Mouse (Mus musculus) kidney, embryonic 15.5 days (tissue): ENCODE measurements at regions not wholly inside any gene's neighbourhood (a gene's known extent, or its start where the extent isn't known, plus 50 kb on each side); places are given as distances from the start of the nearest gene placed in this dataset.

Source experiments
- ATAC-seq: fragments of 200-750 bp; cut with Nextera tagmentation; replicated peaks from 2 replicates; pipeline ENCODE4 v1.8.0; 2017; ENCODE audit warnings: moderate TSS enrichment; ENCODE audit not compliant: low FRiP score
- H3K27ac ChIP-seq: fragments of 300-500 bp; sonication (generic); 2 replicates; pipeline ENCODE4 v1.5.1; 2015; ENCODE audit warnings: mild to moderate bottlenecking, inconsistent platforms
- H3K27me3 ChIP-seq: fragments of 300-500 bp; sonication (generic); 2 replicates; pipeline ENCODE4 v1.6.1; 2015; ENCODE audit warnings: inconsistent platforms
- H3K36me3 ChIP-seq: fragments of 300-500 bp; sonication (generic); 2 replicates; pipeline ENCODE4 v1.6.1; 2015; ENCODE audit warnings: inconsistent platforms
- H3K4me1 ChIP-seq: fragments of 300-500 bp; sonication (generic); 2 replicates; pipeline ENCODE4 v1.6.1; 2015; ENCODE audit warnings: inconsistent platforms
- H3K4me2 ChIP-seq: fragments of 300-500 bp; sonication (generic); 2 replicates; pipeline ENCODE4 v1.6.1; 2015; ENCODE audit warnings: moderate library complexity, mild to moderate bottlenecking, inconsistent platforms
- H3K4me3 ChIP-seq: fragments of 300-500 bp; sonication (generic); replicated peaks from 2 replicates; pipeline ENCODE4 v1.5.1; 2015; ENCODE audit warnings: mild to moderate bottlenecking, inconsistent platforms
- H3K9ac ChIP-seq: fragments of 300-500 bp; sonication (generic); 2 replicates; pipeline ENCODE4 v1.6.1; 2015; ENCODE audit warnings: mild to moderate bottlenecking, inconsistent platforms
- H3K9me3 ChIP-seq: fragments of 300-500 bp; sonication (generic); replicated peaks from 2 replicates; pipeline ENCODE4 v1.6.1; 2016; ENCODE audit warnings: inconsistent platforms
- WGBS: fragments of 180-500 bp; shearing (Covaris S2); methylation state at CpG from one replicate; pipeline ENCODE4 v1.1.7; 2015; ENCODE audit warnings: mixed read lengths; 5-methylcytosine and 5-hydroxymethylcytosine counted together

DNA sequence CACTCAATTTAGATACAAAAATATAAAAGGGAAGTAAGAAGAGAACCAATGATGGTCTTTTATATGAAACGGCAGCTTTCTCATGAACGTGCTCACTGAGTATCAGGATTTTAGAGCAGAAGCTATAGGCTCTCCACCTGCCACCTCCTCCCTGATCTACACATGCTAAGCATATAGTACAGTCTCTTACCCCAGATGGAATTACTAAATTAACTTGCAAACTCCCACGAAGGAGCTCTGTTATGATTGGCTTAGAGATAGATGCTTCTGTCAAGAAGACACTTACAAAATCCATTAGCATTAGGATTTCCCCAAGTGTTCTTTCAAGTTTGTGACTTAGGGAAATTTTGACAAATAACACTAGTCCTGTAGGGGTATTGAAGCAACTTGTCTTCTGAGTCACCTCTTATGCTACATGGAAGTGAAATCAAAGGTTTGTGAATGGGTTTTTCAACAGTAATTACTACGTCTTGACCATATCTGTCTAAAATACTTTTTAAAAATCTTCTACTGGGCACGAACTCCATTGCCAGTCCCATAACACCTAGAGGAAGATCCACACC, 60.6 kb downstream of the Crygs start:
- no peak for ATAC-seq
- H3K4me2 ChIP-seq = no peak overlapping the region
- no peaks in the 10 kb centered on the region for H3K9me3 ChIP-seq
- no peaks in the 10 kb centered on the region for H3K36me3 ChIP-seq
- 87% methylated on average over 5 of the region's 5 CpGs for WGBS
- H3K4me3 ChIP-seq = no peak overlapping the region
- no peaks in the 10 kb centered on the region for H3K4me1 ChIP-seq
- no peak overlapping the region for H3K27ac ChIP-seq
- no peaks in the 10 kb centered on the region for H3K27me3 ChIP-seq
- no peak overlapping the region for H3K9ac ChIP-seq

DNA sequence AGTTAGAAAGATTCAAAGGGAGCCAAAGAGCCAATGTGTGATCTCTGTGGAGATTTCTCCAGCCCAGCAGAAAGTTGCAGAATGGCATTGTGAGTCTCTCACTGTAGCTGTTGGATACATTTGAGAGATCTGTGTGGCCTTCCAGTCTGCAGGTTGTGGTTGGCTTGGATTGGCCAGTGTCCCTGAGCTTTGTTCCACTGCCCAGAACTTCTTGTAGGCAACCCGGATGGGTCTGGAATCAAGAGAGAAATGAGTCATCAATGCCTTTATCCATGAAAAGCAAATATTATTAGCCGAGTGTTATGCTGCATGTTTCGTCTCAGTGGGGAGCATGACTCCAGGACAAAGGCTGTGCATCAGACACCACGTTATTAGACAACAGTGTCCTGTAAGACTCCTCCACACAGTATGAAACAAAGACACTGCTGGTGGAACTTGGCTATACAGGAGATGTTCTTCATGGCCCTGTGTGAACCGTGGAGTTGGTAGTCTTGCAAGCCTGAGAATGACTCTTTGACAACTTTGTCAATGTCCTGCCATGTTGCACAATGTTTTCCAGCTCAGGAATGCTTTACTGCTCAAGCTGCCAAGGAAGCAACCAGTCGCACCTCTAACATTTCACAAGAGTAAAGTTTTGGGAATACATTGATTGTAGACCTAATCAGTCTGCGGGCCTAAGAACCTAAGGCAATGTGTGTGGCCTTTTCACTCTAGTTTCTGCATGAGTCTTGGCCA, 67.1 kb downstream of the Crygs start:
- Histone ChIP-seq H3K4me3 (no peak overlapping the region), H3K4me2 (no peak overlapping the region), H3K9ac (no peak overlapping the region), H3K36me3 (no peaks in the 10 kb centered on the region), H3K9me3 (no peaks in the 10 kb centered on the region), H3K27me3 (no peaks in the 10 kb centered on the region), H3K27ac (no peak overlapping the region), H3K4me1 (no peaks in the 10 kb centered on the region)
- 88% methylated on average over 7 of the region's 7 CpGs for WGBS
- no peak for ATAC-seq

DNA sequence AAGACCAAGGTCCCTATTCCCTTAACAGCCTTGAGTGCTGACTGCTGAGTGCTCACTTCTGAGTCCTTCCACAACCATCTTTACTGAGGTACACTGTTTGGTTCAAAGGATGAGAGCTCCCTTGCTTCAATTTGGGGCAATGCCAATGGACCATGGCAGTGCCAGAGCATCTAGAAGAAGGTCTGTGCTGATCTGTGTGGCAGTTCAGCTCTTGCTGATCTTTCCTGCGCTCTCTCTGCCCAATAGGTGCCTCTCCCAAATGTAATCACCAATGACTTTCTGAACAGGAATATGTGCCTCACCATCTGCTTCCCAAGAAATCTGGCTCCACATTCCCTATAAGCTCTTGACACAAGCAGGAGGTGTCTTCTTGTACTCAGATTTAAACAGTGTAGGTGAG, 67.9 kb downstream of the Crygs start:
- H3K4me1 ChIP-seq = no peaks in the 10 kb centered on the region
- ATAC-seq = no peak
- WGBS = 93% methylated on average over 1 of the region's 1 CpGs

DNA sequence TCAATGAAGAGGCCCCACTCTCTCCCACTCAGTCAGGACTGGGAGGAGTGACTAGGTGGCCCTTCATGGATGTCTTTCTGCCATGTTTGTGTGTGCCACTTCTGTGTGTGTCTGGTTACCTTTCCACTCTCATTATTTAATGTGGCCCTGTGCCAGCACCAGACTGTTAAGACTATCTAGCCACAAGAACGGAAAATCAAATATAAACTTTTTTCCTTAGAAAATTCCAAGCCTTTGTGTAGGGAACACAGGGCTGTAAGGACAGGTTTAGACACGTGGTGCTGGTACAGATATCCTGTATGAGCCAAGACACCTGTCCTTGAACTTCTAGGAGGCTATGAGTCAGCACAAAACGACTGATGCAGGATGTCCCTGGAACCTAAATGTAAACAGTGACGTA, 69.9 kb downstream of the Crygs start:
- Histone ChIP-seq H3K9me3 (no peaks in the 10 kb centered on the region), H3K27me3 (no peaks in the 10 kb centered on the region), H3K4me1 (no peaks in the 10 kb centered on the region), H3K9ac (no peak overlapping the region), H3K36me3 (no peaks in the 10 kb centered on the region), H3K4me2 (no peak overlapping the region), H3K4me3 (no peak overlapping the region), H3K27ac (no peak overlapping the region)
- no peak for ATAC-seq
- WGBS = 69% methylated on average over 4 of the region's 4 CpGs

More for the DNA sequence above, 67.9 kb downstream of the Crygs start:
- H3K9me3 ChIP-seq = no peaks in the 10 kb centered on the region
- no peaks in the 10 kb centered on the region for H3K36me3 ChIP-seq
- no peak overlapping the region for H3K4me2 ChIP-seq
- H3K27me3 ChIP-seq = no peaks in the 10 kb centered on the region
- H3K9ac ChIP-seq = no peak overlapping the region
- no peak overlapping the region for H3K27ac ChIP-seq
- no peak overlapping the region for H3K4me3 ChIP-seq

DNA sequence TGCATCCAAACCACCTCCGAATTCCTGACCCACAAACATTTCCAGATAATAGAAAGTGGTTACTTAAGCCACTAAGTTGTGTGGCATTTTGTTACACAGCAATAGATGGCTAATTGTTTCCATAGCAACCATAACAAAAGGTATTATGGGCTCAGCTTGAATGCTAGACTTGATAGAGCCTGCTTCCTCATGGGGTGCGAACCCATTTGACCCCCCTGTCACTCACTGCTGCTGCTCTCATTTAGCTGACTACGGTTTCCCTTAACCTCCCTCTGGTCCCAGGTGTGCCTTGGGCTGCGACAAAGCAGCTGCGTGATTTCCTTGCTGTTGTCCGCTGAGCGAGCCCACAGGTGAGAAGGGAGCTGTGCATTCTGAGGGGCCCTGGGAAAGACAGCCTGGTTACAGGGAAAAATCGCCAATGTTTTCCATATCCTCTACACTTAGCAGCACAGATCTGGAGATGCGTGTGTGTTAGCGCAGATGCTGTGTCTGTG, 76.8 kb downstream of the Crygs start:
- H3K36me3 ChIP-seq = no peaks in the 10 kb centered on the region
- ATAC-seq = no peak
- no peak overlapping the region for H3K27ac ChIP-seq
- WGBS = 75% methylated on average over 10 of the region's 10 CpGs
- H3K4me3 ChIP-seq = no peak overlapping the region
- no peak overlapping the region for H3K4me2 ChIP-seq
- H3K9me3 ChIP-seq = no peaks in the 10 kb centered on the region
- no peak overlapping the region for H3K9ac ChIP-seq
- H3K4me1 ChIP-seq = no peaks in the 10 kb centered on the region
- H3K27me3 ChIP-seq = no peaks in the 10 kb centered on the region

DNA sequence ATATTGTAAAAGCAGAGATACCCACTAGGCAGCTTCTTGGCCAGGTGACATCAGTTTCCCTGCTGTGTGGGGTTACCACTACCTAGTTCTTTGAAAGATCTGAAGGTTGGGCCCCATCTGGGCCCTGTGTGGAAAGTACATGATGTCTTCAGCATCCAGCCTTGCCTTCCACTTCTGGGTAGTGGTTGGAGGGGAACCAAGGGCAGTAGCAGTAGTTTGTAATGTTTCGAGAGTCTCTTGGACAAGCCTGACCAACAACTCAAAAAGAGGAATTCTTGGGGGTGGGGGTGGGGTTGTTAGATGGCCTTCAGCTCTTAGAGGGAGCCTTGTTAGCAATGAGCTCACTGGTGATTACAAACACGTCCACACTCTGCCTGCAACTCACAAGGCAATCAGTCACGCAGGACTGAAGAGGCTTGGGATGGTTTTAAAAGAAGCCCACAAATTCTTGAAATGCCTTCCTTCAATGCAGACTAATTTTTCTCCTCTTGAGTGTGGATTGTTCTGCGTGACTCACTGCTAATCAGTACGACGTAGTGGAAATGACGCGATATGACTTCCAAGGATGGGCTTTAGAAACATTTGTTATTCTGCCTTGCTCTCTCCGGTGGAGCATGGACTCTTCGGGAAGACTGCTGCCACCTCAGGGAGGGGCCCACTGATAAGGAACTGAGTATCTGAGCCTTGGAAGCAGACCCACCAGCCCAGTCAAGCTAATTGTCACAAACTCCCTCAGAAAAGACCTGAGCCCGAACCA, 76.9 kb upstream of the Dgkg start:
- WGBS = 58% methylated on average over 11 of the region's 11 CpGs
- Histone ChIP-seq H3K36me3 (no peaks in the 10 kb centered on the region), H3K4me1 (no peaks in the 10 kb centered on the region), H3K9ac (no peak overlapping the region), H3K27ac (no peak overlapping the region), H3K4me3 (no peak overlapping the region), H3K9me3 (no peaks in the 10 kb centered on the region), H3K27me3 (no peaks in the 10 kb centered on the region), H3K4me2 (no peak overlapping the region)
- ATAC-seq = no peak

DNA sequence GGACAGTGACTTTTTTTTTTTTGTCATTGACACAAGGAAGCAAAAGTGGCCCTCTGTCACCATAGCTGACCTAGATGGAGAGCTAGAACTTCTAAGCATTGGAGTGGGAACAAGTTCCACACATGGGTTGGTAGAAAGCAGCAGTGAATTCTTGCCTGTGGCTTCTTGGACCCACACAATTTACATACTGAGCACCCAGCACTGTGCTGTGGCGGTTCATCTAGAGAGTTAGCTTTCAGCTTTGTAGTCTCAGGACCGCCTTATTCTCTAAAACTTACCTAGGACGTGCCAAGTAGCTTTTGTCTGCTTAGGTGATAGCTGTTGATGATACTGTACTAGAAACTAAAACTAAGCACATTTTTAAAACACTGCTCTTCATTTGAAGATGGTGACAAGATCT, 72.1 kb upstream of the Dgkg start:
- Histone ChIP-seq H3K4me3 (no peak overlapping the region), H3K36me3 (no peaks in the 10 kb centered on the region), H3K9ac (no peak overlapping the region), H3K4me1 (no peaks in the 10 kb centered on the region), H3K27ac (no peak overlapping the region), H3K9me3 (no peaks in the 10 kb centered on the region), H3K27me3 (no peaks in the 10 kb centered on the region), H3K4me2 (no peak overlapping the region)
- no peak for ATAC-seq
- 76% methylated on average over 3 of the region's 3 CpGs for WGBS

DNA sequence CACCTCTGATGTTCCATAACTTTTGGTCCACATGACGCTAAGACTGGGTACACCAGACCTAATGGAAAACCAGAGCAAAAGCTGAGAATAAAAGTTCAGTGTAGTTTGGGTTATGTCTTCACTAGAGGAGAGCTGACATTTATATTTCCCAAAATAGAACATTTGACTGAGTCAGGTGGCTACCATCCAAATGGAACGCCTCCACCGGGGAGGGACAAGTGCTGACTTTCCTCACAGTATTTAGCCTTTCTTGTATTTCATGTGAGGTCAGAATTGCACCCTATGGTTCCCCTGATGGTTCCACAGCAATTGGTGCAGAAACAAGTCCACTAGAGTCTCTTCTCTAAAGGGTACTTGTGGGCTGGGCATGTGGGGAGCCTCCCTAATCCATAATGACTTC, 68.2 kb upstream of the Dgkg start:
- Histone ChIP-seq H3K4me2 (no peak overlapping the region), H3K36me3 (no peaks in the 10 kb centered on the region), H3K9me3 (no peaks in the 10 kb centered on the region), H3K9ac (no peak overlapping the region), H3K4me1 (no peaks in the 10 kb centered on the region), H3K27me3 (no peaks in the 10 kb centered on the region), H3K27ac (no peak overlapping the region), H3K4me3 (no peak overlapping the region)
- 89% methylated on average over 3 of the region's 3 CpGs for whole genome bisulfite sequencing
- ATAC-seq = no peak

DNA sequence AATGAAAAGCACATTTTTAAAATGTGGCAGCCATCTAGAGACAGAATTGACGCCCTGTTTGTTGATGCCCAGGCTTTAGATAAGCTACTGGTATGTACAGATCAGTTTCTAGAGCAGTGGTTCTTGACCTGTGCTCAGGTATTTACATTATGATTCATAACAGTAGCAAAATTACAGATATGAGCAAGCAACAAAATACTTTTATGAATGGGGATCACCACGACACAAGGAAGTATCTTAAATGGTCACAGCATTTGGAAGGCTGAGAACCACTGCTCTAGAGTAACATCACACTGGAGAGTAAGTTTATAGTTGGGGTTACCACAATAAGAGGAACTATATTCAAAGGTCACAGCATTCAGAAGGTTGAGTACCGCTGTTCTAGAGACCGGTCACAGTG, 66.3 kb upstream of the Dgkg start:
- H3K27ac ChIP-seq = no peak overlapping the region
- H3K27me3 ChIP-seq = no peaks in the 10 kb centered on the region
- no peak overlapping the region for H3K4me2 ChIP-seq
- H3K36me3 ChIP-seq = no peaks in the 10 kb centered on the region
- WGBS = 78% methylated on average over 4 of the region's 4 CpGs
- no peaks in the 10 kb centered on the region for H3K9me3 ChIP-seq
- no peak overlapping the region for H3K4me3 ChIP-seq
- ATAC-seq = no peak
- no peak overlapping the region for H3K9ac ChIP-seq
- H3K4me1 ChIP-seq = no peaks in the 10 kb centered on the region

DNA sequence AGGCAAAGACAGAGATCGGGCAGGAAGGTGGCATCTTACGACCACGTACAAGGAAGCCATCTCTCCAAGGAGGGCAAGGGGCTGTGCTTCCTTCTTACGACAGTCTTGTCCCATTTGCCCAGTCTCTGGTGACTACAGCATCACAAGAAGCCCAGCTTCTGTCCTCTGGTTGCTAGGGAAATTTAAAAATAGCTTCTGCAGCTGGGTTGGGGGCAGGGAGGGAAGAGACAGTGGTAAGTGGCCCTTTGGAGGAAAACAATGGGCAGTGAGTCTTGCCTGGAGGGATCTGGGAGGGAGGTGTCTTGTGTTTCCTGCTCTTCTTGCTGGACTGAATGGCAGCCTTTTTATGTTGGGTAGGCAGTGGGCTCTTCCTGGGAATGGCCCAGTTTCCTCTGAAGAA, 62.8 kb upstream of the Dgkg start:
- no peaks in the 10 kb centered on the region for H3K9me3 ChIP-seq
- ATAC-seq = no peak
- 72% methylated on average over 4 of the region's 4 CpGs for WGBS

DNA sequence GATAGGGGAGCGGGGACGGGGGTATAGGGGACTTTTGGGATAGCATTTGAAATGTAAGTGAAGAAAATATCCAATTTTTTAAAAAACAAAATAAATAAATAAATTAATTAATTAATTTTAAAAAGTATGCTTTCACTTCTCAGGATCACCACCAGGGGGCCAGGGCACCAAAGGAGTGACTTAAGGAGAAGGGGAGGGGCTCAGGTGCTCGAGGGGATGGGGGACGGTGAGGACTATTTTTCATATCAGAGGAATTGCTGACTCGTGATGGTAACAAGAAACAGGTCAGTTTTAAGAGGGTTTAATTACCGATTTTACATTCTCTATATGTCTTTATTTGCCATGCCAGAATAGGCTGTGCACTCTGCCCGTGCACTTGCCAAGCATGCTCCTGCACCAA, 62.3 kb upstream of the Dgkg start:
- H3K4me2 ChIP-seq = 0 out of 2 replicates have a peak overlapping the region, but pooled peaks have one; percentile 16
- H3K4me1 ChIP-seq = no peaks in the 10 kb centered on the region
- H3K4me3 ChIP-seq = no peak overlapping the region
- H3K27me3 ChIP-seq = no peaks in the 10 kb centered on the region
- H3K9me3 ChIP-seq = no peaks in the 10 kb centered on the region
- no peaks in the 10 kb centered on the region for H3K36me3 ChIP-seq
- no peak overlapping the region for H3K9ac ChIP-seq
- 52% methylated on average over 7 of the region's 7 CpGs for WGBS
- no peak for ATAC-seq
- no peak overlapping the region for H3K27ac ChIP-seq

More for the DNA sequence above, 62.8 kb upstream of the Dgkg start:
- Histone ChIP-seq H3K4me2 (0 out of 2 replicates have a peak overlapping the region, but pooled peaks have one; percentile 16), H3K27ac (no peak overlapping the region), H3K27me3 (no peaks in the 10 kb centered on the region), H3K36me3 (no peaks in the 10 kb centered on the region), H3K4me1 (no peaks in the 10 kb centered on the region), H3K9ac (no peak overlapping the region), H3K4me3 (no peak overlapping the region)

DNA sequence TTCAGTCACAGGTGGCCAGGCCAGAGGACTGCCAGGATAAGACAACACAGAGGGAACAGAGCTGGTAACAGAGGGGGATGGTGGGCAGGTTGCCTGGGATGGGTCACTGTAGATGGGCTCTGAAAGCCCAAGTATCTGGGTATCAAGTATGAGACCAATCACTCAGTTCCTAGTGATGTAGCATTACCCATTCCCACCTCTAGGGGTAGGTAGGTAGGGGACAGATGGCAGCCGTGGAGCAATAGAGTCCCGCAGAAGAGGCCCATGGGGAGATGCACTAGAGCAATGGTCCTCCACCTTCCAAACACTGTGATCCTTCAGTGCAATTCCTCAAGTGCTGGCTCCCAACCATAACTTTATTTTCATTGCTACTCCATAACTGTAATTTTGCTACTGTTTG, 60.4 kb upstream of the Dgkg start:
- Histone ChIP-seq H3K4me2 (no peak overlapping the region), H3K9me3 (no peaks in the 10 kb centered on the region), H3K4me3 (no peak overlapping the region), H3K4me1 (no peaks in the 10 kb centered on the region), H3K9ac (no peak overlapping the region), H3K36me3 (no peaks in the 10 kb centered on the region), H3K27ac (no peak overlapping the region), H3K27me3 (no peaks in the 10 kb centered on the region)
- 68% methylated on average over 2 of the region's 2 CpGs for WGBS
- no peak for ATAC-seq
